Mouse (Mus musculus) retina, embryonic 14.5 days (tissue): ENCODE measurements at regions not wholly inside any gene's neighbourhood (a gene's known extent, or its start where the extent isn't known, plus 50 kb on each side); places are given as distances from the start of the nearest gene placed in this dataset.

Source experiments
- DNase-seq: peaks from one replicate; pipeline ENCODE4 v3.0.0-alpha.2; 2015; ENCODE audit warnings: low spot score

- DNase-seq, result peak; percentile 77
These were observed 211.8 kb upstream of the Eef2kmt start for GRCm38 (mm10) chr16:5467587-5467986.

GRCm38 (mm10) chr16:5466760-5467159 lies 211.0 kb upstream of the Eef2kmt start:
- no peak for DNase-seq

GRCm38 (mm10) chr16:5455352-5455965 lies 199.7 kb upstream of the Eef2kmt start:
- peak; percentile 52 for DNase-seq

- DNase-seq, result no peak
These were observed 198.5 kb upstream of the Eef2kmt start for GRCm38 (mm10) chr16:5454243-5454642.

GRCm38 (mm10) chr16:5452971-5453370 lies 197.2 kb upstream of the Eef2kmt start:
- peak; percentile 32 for DNase-seq

- DNase-seq, result no peak
These were observed 190.0 kb upstream of the Eef2kmt start for GRCm38 (mm10) chr16:5445776-5446175.

GRCm38 (mm10) chr16:5444785-5445184 lies 189.0 kb upstream of the Eef2kmt start:
- no peak for DNase-seq

GRCm38 (mm10) chr16:5439717-5440116 lies 183.9 kb upstream of the Eef2kmt start:
- no peak for DNase-seq

- DNase-seq, result no peak
These were observed 182.6 kb upstream of the Eef2kmt start for GRCm38 (mm10) chr16:5438405-5438804.

- DNase-seq, result no peak
These were observed 175.9 kb upstream of the Eef2kmt start for GRCm38 (mm10) chr16:5431689-5432088.

GRCm38 (mm10) chr16:5431111-5431510 lies 175.3 kb upstream of the Eef2kmt start:
- no peak for DNase-seq

- no peak for DNase-seq
These were observed 173.7 kb upstream of the Eef2kmt start for GRCm38 (mm10) chr16:5429466-5429865.

GRCm38 (mm10) chr16:5425908-5426307 lies 170.1 kb upstream of the Eef2kmt start:
- DNase-seq, result no peak

GRCm38 (mm10) chr16:5422041-5422440 lies 166.3 kb upstream of the Eef2kmt start:
- DNase-seq, result no peak

- no peak for DNase-seq
These were observed 165.8 kb upstream of the Eef2kmt start for GRCm38 (mm10) chr16:5421591-5421990.

GRCm38 (mm10) chr16:5419467-5419866 lies 163.7 kb upstream of the Eef2kmt start:
- DNase-seq, result no peak

- no peak for DNase-seq
These were observed 162.8 kb upstream of the Eef2kmt start for GRCm38 (mm10) chr16:5418462-5419197.

- no peak for DNase-seq
These were observed 159.5 kb upstream of the Eef2kmt start for GRCm38 (mm10) chr16:5415310-5415709.

GRCm38 (mm10) chr16:5411819-5412385 lies 156.1 kb upstream of the Eef2kmt start:
- peak; percentile 22 for DNase-seq

- peak; percentile 86 for DNase-seq
These were observed 150.9 kb upstream of the Eef2kmt start for GRCm38 (mm10) chr16:5406711-5407110.

GRCm38 (mm10) chr16:5393336-5393735 lies 137.6 kb upstream of the Eef2kmt start:
- DNase-seq, result no peak

GRCm38 (mm10) chr16:5382930-5383329 lies 127.1 kb upstream of the Eef2kmt start:
- DNase-seq, result no peak

- DNase-seq, result peak; percentile 17
These were observed 126.6 kb upstream of the Eef2kmt start for GRCm38 (mm10) chr16:5382228-5382884.
